Mouse (Mus musculus) lung, adult 2 months (tissue): Measurements from ENCODE around the gene Abcf1.

Experiments used
- CTCF ChIP-seq: fragments of 200-500 bp; IDR thresholded peaks from 2 replicates; pipeline ENCODE4 v1.5.1; 2011; ENCODE audit warnings: mild to moderate bottlenecking, low read length, control low read depth; ENCODE audit not compliant: insufficient read depth
- POLR2A ChIP-seq: fragments of 200-500 bp; IDR thresholded peaks from 2 replicates; pipeline ENCODE4 v1.6.1; 2011; ENCODE audit warnings: low read depth, mild to moderate bottlenecking, control low read depth, low read length, borderline replicate concordance; ENCODE audit errors: extremely low read depth

DNA sequence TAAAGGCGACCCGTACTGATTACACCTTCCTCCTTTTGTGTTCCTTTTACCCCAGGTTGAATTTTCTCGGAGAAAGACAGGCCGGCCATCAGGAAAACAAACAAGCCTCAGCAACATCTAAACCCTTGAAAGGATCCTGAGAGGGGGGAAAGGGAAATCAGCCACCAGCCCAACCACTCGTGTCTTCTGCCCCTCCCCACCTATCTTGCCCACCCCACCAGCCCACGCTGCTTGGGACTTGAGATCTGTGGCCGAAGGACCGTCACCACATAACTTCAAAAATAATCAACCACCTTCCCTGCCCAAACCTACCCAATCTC is 52.5 kb downstream of the Abcf1 start:
- TF ChIP-seq CTCF (no peak), POLR2A (peak; percentile 69; the same call in 1 of the 2 replicates)
